Mouse (Mus musculus) gastrocnemius, postnatal 36 days (tissue): ENCODE measurements around the gene a. TPM values are rescaled to one million over a fixed set of nuclear protein-coding genes. Genes with fewer than 3 reads are reported as not detected.
A peak's percentile ranks its signal among the peaks of the same experiment; 100 is the strongest.
"Not testable (repeated sequence)": the region's sequence is repeated elsewhere in the genome, so short reads cannot be mapped to it uniquely, and the experiment has no call there.

Experiments used
- DNase-seq, 2 experiments: peaks; one replicate each; pipeline ENCODE4 v3.0.0; 2022
- intact Hi-C: fragments of 180-260 bp; cut with DNase I; formaldehyde crosslinking; loops from one replicate; pipeline ENCODE4 v1.15.1; 2025
- total RNA-seq, 2 experiments: library from RNA; stranded (reverse); gene quantifications; 2 replicates each; pipeline ENCODE4 v1.2.3; 2021

Gene a
- total RNA-seq, 2 experiments from 2014 or later = not detected

DNA sequence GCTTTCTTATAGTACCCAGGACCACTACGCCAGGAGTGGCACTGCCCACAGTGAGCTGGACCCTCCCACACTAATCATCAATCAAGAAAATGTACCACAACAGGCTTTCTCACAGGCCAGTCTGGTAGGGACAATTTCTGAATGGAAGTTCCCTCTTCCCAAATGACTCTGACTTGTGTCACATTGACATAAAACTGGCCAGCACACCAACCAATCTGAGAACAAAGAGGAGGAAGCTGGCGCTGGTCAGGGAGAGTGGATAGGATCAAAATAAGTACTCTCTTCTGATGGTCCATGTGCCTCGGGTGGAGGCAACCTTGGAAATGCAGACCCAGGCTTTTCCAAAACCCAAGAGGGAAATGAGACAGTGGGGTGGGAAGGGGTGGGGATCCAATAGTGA is 253.3 kb downstream of the a start:
- no peak for DNase-seq
- intact Hi-C loops = no loop called here

DNA sequence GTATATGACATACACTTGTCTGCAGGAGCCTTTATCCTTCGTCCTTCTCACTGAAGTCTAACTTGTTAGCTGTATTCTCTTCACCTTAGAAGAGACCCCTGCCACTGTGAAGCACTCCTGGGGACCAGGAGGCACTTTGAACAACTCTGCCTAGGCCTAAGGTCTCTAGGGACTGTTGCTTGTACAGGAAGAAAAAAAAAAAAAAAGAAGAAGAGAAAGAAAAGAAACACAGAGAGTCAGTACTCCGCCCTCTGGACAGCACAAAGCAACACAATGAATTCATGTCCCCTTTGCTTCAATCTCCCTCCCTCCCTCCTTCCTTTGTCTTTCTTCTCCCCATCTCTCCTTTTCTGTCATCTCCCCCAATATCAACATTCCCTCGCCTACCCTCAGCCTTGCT is 253.9 kb downstream of the a start:
- DNase-seq = no peak
- intact Hi-C loops = no loop called here

DNA sequence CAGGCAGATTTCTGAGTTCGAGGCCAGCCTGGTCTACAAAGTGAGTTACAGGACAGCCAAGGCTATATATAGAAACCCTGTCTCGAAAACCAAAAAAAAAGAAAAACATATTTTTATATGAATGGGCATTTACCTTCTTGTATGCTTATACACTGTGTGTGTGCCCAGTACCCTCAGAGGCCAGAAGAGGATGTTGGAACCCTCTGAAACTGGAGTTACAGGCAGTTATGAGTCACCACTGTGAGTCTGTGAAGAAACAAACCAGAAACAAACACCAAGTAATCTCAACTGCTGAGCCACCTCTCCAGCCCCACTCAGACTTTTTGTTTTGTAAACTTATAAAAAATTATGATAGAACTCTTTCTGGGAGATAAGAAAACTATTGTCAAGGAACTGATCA is 255.6 kb downstream of the a start:
- intact Hi-C loops = no loop called here
- DNase-seq = no peak

DNA sequence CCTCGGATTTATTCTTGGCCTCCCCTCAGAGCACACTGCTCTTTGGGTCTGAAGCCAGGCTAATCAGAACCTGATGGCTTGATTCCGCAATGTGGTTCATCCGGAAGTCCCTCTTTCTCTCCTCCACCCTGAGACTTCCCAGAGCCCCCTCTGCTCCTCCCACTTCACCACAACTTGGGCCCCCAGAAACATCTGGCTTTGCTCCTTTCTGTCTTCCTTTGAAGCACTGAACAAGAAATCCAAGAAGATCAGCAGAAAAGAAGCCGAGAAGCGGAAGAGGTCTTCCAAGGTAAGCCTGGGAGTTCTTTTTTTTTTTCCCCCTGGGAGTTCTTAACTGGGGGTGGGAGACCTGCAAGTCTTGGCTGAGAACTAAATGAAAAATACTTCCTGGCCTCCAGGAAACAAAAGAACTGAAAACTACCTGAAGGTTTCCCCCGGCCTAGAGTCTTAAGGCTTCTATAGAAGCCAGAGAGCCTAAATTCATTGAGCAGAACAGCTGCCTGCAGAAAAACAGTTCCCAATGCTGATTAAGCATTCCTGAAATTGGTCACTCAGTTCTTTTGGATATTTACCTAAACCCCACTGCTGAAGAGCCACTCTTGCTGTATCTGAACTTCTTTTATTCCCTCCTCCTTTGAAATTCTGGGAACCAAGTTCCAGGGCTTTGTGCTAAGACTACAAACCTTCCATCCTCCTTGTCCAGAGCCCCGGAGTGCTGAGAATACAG is 256.4 kb downstream of the a start:
- no peak for DNase-seq
- intact Hi-C loops = no loop called here

DNA sequence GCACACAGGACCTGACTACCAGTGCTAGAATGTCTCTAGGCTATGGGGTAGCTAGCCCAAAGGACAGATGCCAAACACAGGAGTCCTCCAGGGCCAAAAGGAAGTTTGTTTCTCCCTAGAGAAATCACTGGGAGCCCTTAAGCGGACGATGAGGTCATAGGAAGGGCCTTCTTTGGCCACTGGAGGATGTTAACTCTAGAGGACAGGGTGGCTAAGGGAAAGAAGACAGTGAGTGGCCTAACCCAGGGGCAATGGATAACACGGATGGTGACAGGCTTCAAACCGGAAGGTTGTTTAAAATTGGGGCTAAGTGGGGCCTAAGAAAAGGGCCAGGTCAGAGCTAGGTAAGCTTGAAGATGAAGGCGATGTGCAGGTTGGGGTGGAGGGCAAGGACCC is 258.9 kb downstream of the a start:
- no peak for DNase-seq
- intact Hi-C loops = no loop called here

DNA sequence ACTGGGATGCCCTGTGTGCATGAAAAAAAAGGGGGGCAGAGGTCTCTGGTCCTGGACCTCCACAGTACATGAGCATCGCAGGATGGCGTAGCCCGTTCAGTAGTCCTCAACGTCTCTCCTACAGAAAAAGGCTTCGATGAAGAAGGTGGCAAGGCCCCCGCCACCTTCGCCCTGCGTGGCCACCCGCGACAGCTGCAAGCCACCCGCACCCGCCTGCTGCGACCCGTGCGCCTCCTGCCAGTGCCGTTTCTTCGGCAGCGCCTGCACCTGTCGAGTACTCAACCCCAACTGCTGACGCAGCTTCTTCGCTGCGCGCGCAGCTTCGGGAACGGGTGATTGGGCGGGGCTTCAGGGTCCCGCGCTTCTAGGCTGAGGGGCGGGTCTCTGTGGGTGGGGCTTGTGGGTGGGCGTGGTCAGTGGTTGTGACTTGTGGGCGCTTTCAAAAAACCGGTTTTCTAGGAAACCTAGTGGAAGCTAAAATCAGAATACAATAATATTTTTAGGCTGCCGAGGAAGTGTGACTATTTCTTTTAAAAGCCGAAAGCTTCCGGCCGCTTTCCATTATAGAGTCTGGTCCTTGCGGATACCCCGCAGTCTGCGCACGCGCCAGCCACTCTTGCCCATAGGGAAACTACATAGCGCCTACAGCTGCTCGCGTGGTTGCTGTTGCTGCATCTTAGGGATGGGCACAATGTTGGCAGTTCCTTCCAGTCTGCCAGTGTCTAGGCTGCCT is 259.5 kb downstream of the a start:
- DNase-seq = peak; percentile 90
- intact Hi-C loops = no loop called here

DNA sequence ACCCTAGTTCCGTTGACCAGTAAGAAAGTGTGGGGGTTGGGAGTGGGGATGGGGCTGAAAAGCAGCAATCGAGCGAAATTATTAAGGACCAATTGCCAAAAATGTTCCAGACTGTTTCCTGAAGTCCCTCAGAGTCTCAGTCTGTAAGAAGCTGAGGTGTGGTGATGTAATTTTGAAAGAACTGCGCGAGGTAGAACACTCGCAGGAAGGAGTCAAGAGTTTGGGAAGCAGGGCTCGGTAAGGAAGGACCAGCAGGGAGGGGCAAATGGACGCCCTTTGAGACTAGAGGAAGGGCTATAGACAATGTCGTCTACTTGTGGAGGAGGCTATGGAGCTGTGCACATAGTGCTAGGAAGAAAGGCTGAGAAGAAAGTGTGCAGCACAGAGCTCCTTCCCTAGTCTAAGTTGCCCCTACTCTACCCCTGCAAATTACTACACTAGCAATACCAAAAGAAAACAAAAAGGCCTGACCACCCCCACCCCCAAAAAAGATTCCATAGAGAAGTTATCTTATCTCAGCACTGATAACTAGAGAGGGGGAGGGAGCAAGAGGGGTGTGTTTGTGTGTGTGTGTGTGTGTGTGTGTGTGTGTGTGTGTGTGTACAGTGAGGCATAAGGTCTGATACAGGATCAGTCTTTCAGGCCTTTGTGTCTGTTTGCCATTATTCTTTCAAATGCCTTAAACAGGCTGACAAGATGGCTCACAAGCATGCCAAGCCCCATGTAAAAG is 260.6 kb downstream of the a start:
- intact Hi-C loops = no loop called here
- no peak for DNase-seq

DNA sequence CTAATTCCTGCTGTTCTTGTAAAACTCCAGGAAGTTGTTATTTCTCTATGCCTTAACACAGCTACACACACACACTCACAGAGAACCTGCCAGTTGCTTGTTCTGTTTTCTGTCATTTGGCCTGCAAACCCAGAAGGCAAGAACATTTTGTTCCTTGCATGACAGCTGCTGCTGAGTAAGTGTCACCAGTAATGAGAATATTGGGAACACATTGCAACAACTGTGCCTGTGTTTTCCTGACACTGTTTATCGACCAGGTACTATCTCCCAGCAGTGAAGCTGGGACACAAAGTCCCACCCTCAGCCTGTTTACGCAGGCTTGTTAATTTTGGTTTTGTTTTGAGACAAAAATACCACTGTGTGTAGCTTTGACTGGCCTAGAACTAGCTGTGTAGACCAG is 261.5 kb downstream of the a start:
- intact Hi-C loops = no loop called here
- DNase-seq = no peak

DNA sequence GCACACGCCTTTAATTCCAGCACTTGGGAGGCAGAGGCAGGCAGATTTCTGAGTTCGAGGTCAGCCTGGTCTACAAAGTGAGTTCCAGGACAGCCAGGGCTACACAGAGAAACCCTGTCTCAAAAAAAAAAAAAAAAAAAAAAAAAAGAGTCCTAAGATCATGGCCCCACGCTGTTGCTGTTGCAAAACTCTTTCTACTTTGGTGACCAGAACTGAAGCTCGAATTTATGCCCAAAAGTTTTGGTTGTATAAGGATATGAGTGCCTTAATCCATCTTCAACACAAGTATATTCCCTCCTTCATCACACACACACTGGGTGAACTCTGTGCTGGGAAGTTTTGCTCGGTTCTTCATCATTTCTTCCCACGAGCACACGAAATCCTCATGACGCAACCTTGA is 262.3 kb downstream of the a start:
- intact Hi-C loops, DNase-seq: not testable (repeated sequence)

DNA sequence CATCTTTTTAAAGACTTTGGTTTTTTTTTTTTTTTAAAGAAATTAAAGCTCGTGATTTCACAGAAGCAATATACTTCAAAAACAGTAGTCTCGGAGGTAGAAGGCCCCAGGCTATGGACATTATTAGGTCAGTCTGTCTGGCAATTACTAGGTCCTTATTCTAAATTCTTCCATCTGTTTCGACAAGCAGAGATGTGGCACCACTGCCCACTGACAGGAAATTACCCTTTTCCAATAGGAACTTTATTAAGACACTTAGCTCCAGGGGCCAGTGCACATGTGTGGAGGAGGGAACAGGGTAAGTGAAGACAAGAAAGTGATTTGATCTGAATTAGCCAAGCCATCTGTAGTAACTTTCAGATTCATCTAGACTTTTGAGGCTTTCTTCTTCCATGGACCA is 263.5 kb downstream of the a start:
- intact Hi-C loops = no loop called here
- DNase-seq = no peak

DNA sequence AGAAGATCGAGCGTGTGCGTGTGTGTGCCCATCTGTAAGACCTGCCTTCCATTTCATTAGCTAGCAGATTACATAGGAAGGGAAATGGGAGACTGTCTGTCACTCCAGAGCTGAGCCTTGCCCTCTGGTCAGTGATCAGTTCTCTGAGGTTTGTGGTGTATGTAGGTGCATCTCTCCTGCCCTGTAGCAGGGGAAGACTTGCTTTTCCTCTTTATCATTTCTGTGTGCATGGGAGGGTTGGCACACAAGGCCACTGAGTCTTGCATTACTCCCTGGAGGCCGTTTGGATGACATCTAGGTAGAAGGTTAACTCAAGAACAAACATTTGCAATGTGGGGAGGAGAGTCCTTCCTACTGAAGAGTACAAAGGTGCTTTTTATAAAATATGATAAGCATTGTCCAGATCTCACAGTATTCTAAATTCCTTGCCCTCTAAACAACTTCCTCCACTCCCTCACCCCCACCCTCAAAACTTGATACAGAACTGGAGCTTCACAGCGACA is 264.9 kb downstream of the a start:
- intact Hi-C loops = no loop called here

DNA sequence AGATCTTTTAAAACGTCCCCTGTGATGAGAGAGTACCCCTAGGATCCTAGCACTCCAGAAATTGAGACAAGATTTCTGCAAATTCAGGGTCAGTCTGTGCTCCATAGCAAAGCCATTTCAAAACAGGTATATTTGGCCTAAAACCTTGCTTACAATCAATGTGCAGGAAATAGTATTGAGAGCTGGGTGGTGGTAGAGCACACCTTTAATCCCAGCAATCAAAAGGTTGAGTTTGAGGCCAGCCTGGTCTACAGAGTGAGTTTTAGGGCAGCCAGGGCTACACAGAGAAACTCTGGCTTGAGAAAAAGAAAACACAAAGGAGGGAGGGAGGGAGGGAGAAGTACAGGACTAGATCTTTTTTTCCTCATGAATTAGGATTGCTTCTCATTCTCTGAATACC is 266.2 kb downstream of the a start:
- DNase-seq = no peak
- intact Hi-C loops = no loop called here

More for the DNA sequence above, 264.9 kb downstream of the a start:
- no peak for DNase-seq

DNA sequence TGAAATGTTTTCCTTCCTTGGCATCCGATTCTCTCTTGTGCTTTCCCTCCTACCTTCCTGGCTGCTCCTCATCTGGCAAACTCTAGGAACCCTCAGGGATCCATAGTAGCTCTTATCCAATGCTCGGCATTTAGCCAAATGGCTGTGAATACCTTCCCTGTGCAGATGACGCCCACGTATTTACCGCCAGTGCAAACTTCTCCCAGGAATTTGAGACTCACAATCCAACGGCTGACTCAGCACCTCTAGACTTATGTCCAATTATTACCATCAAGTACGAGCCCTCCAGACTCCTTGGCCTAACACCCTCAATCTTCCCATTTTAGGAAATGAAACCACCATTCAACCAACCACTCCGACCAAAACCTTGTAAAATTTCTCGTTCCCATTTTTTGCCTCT is 279.8 kb downstream of the a start:
- intact Hi-C loops = no loop called here
- DNase-seq = no peak

DNA sequence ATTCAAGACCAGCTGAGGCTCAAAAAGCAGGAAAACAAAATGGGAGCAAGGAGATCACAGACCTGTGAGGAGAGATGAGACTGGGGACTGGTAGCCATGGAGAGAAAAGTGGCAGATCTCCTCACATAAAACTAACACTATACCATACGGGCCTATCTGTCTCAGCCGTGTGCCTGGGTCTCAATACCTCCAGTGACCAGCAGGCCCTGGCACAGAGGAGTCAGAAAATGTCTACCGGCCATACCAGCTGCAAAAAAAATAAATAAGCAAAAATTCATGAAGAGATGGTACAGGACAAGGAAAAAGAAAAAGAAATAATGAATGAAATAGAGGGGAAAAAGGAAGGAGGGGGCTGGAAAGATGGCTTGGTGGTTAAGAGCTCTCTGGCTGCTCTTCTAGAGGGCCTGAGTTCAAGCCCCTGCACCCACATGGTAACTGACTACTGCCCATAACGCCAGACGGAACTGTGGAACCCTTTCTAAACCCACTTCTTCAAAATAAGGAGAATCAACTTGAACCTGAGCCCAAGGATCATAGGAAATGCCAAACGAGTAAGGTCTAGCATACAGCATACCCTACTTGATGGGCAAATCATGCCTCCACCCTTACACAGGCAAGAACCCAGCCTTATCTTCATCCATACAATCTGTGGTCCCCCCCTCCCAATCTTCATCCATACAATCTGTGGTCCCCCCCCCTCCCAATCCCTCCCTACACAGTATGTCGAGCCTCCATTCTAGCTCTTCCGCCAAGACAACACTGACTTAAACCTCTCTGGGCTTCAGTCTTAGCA is 281.3 kb downstream of the a start:
- DNase-seq = no peak
- intact Hi-C loops = no loop called here

DNA sequence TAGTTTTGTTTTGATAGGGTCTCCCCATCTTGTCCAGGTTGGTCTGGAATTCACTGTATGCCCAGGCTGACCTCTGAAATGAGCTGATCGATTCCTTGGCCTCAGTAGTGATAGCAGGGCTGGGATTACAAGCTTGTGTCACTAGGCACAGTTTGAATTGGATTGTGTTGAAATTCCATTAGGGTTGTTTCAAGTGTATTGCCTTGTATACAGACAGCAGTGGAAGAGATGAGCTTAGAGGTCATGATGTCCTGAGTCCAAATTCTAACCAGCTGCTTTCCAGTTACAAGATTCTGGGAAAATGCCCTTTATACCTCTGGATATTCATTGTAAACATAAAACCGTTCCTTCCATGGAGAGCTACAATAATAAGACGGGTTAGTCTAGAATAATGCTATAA is 282.1 kb downstream of the a start:
- no peak for DNase-seq
- intact Hi-C loops = no loop called here

DNA sequence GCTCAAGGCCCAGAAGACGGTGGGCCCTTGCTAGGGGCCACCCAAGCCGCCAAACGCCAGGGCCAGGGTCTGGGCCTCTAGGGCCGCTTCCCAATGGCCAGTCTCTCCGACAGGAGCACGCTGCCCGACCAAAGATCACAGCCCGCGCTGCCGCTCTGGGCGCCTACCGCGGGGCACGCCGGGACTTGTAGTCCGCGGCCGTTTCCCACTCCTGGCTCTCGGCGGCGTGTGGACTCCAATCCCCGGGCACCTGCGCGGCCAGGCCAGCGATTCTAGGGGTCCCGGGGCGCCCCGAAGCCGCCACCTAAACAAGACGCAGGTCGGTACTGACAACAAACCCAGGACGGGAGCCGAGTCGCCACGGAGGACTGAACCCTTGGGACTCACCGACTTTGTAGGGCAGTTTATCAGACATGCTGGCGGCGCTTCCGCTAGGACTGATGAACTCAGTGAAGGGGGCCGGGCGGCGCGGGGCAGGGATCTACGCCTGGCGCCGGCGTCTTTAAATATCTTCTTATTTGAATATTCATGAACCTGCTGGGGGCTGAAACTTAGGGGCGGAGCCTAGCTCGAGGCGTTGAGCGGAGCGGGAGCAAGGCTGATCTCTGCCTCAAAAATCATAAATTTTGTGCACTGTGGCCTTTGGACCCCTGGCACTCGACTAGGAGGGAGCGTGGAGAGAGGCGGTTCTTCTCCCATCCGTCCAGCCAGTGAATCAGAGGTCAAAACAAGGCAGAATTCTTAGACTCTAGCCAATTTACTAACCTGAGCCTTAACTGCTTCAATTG is 283.0 kb downstream of the a start, which contains the start of gene Ahcy:
Ahcy (minus strand) TSS at position 520 of the 788 bp plus-strand sequence.
- intact Hi-C loops = no loop called here
- DNase-seq = peak; percentile 79 to 88

DNA sequence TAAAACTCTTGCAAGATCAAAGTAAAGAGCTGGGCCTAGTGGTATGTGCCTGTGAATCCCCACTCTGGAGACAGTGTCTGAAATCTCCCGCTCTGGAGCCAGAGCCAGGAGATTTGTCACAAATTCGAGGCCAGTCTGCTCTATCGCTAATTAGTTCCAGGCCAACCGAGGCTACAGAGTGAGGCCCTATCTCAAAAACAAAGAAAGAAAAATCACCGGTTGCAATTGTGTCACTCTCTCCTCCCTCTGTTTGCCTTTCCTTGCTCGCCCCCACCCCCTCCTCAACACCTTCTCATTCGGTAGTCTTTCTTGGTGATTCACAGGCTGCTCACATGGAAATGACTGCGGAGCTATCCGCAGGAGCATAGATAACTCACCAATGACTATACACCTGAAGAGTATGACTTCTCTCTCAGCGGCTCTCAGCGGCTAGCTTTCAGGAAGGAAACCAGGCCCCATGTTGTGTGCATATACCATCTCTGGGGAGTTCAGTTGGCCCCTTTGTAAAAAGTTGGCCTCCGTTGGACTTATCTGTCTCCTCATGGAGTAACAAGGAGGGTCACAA is 283.6 kb downstream of the a start:
- intact Hi-C loops = no loop called here
- no peak for DNase-seq

DNA sequence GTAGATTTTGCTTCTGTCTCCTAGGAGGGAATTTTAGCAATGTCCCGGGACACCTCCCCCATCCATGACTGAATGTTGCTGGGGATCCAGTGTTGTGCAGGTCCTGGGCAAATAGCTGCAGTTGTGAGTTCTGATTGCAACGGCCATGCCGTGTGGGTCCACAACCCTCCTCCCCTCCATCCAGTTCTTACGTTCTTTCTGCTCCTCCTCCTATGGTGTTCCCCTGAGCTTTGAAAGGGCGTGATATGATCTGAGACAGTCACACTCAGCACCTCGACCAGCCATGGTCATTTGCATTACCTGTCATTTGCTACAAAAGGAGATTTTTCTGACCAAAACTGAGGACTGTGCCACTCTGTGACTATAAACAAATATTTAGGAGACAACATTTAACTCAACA is 284.4 kb downstream of the a start:
- intact Hi-C loops = no loop called here
- DNase-seq = no peak

DNA sequence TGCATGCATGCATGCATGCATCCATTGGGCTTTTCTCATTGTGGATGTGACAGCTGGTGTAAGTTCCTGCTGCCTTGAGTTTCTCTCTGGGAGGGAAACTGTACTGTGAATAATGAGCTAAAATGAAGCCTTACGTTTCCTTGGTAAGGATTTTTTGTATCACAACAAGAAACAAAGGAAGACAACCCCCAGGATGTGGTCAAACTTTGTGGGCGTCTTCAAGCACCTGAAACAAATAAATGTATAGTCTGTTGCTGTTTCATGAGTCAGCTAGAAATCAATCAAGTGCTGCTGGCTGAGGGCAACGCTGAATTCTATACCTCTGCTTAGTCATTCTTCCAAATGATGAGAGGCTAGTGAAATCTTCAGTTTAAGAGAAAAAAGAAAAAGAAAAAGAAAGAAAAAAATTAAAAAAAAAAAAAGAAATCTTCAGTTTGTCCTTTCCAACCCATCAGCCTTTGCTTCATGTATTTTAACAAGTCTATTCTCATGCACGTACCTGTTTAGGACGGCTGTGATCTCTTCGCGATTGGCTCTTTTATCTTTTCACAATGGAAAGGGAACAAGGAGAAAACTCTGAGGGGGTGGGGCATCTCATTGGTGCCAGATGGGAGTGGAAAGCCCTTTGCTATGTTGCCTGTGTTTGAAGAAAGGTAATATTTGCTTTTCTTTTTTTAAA is 288.4 kb downstream of the a start:
- DNase-seq = no peak
- intact Hi-C loops = loop anchor here (5.0 kb wide), 2 partner anchors 93 to 113 kb away; no protein-coding TSS in a partner anchor
